ENCODE assay signal across 9 mouse cellular contexts in the genomic region with DNA sequence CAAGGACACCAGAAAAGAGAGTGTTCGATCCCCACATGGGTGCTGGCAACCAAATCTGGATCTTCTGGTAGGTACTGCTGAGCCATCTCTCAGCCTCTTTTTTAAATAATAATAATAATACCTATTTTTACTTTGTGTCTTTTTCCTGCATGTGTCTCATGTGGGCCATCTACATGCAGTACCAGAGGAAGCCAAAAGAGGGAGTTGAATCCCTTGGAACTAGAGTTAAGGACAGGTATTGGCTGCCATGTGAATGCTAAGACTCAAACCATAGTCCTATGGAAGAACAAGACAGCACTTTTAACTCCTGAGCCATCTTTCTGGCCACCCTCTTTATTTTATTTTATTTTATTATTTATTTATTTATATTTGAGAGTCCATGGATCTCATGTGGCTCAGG. TPM values are rescaled to one million over a fixed set of nuclear protein-coding genes. Genes with fewer than 3 reads are reported as not detected.
A peak's percentile ranks its signal among the peaks of the same experiment; 100 is the strongest.
DNase-seq lines count a peak whose midpoint lies in the region; ATAC-seq and TF ChIP-seq lines count a peak whose summit lies in the region.
"Had no signal": no experiment of that assay in that cellular context is flagged by ENCODE, and none has a peak within 500 bp of the region (broad histone marks: within the 10 kb centered on the region; RNA-seq: fewer than 3 reads in every experiment).

No protein-coding gene starts in this region.

- no peak for ATAC-seq in forebrain, postnatal 0 days
- ATAC-seq in forebrain, embryonic 15.5 days (replicated peaks): no peak
- no peak for ATAC-seq in midbrain, embryonic 11.5 days (ENCODE audit: low FRiP score)
- no peak for ATAC-seq in midbrain, embryonic 16.5 days

- 0 out of 2 replicates have a peak, but pooled peaks cover 5% of the 10 kb centered on the region for H3K4me1 ChIP-seq in forebrain, postnatal 0 days (ENCODE audit: insufficient read depth)
- peaks cover 32% of the 10 kb centered on the region for H3K4me1 ChIP-seq in forebrain, embryonic 15.5 days
- H3K4me1 ChIP-seq in midbrain, embryonic 11.5 days (ENCODE audit: control insufficient read depth, insufficient read depth, low read length): peaks cover 4% of the 10 kb centered on the region
- H3K4me1 ChIP-seq in midbrain, embryonic 16.5 days (ENCODE audit: control insufficient read depth, insufficient read depth, low read length): peaks cover 24% of the 10 kb centered on the region

- no peak overlapping the region for H3K4me3 ChIP-seq in forebrain, postnatal 0 days (ENCODE audit: low read depth, low read length)
- H3K4me3 ChIP-seq in forebrain, embryonic 15.5 days: no peak overlapping the region
- no peak overlapping the region for H3K4me3 ChIP-seq in midbrain, embryonic 11.5 days (ENCODE audit: low read depth, low read length)
- no peak overlapping the region for H3K4me3 ChIP-seq in midbrain, embryonic 16.5 days (ENCODE audit: low read depth, low read length)

- no peaks in the 10 kb centered on the region for H3K27me3 ChIP-seq in forebrain, postnatal 0 days (ENCODE audit: insufficient read depth, low read length)
- H3K27me3 ChIP-seq in forebrain, embryonic 15.5 days: no peaks in the 10 kb centered on the region
- H3K27me3 ChIP-seq in midbrain, embryonic 11.5 days (ENCODE audit: control insufficient read depth, insufficient read depth, low read length): no peaks in the 10 kb centered on the region
- no peaks in the 10 kb centered on the region for H3K27me3 ChIP-seq in midbrain, embryonic 16.5 days (ENCODE audit: control insufficient read depth, insufficient read depth, low read depth, low read length)
- H3K27me3 ChIP-seq in splenic B cell, adult 2 months (ENCODE audit: control insufficient read depth, insufficient read depth, low read length, poor library complexity, severe bottlenecking): no peaks in the 10 kb centered on the region

- peaks cover 25% of the 10 kb centered on the region for H3K36me3 ChIP-seq in forebrain, postnatal 0 days (ENCODE audit: insufficient read depth)
- H3K36me3 ChIP-seq in forebrain, embryonic 15.5 days: peaks cover 25% of the 10 kb centered on the region
- H3K36me3 ChIP-seq in midbrain, embryonic 11.5 days (ENCODE audit: control insufficient read depth, insufficient read depth, low read length): peaks cover 12% of the 10 kb centered on the region
- H3K36me3 ChIP-seq in midbrain, embryonic 16.5 days (ENCODE audit: control insufficient read depth, insufficient read depth, low read length): peaks cover 15% of the 10 kb centered on the region
- peaks cover 4% of the 10 kb centered on the region; the same call in 1 of the 2 replicates for H3K36me3 ChIP-seq in splenic B cell, adult 2 months (ENCODE audit: control insufficient read depth, insufficient read depth, low read length, poor library complexity, severe bottlenecking)

- TF ChIP-seq CTCF in forebrain, postnatal 0 days (IDR thresholded peaks at IDR 0.05; ENCODE audit: low read depth): peak; percentile 36

- H3K9ac ChIP-seq in forebrain, postnatal 0 days: no peak overlapping the region
- H3K9ac ChIP-seq in forebrain, embryonic 15.5 days (replicated peaks): no peak overlapping the region
- H3K9ac ChIP-seq in midbrain, embryonic 11.5 days (ENCODE audit: low read length): no peak overlapping the region
- H3K9ac ChIP-seq in midbrain, embryonic 16.5 days (ENCODE audit: low read depth, low read length): no peak overlapping the region

- H3K9me3 ChIP-seq in forebrain, postnatal 0 days (ENCODE audit: low read length): no peaks in the 10 kb centered on the region
- no peaks in the 10 kb centered on the region for H3K9me3 ChIP-seq in forebrain, embryonic 15.5 days
- no peaks in the 10 kb centered on the region for H3K9me3 ChIP-seq in midbrain, embryonic 11.5 days (ENCODE audit: control insufficient read depth, low read length)
- no peaks in the 10 kb centered on the region for H3K9me3 ChIP-seq in midbrain, embryonic 16.5 days (replicated peaks; ENCODE audit: control insufficient read depth, low read length, poor library complexity, severe bottlenecking)

- H3K4me2 ChIP-seq in forebrain, postnatal 0 days (ENCODE audit: low read depth): no peak overlapping the region
- H3K4me2 ChIP-seq in forebrain, embryonic 15.5 days (replicated peaks): no peak overlapping the region
- H3K4me2 ChIP-seq in midbrain, embryonic 11.5 days: no peak overlapping the region
- no peak overlapping the region for H3K4me2 ChIP-seq in midbrain, embryonic 16.5 days (ENCODE audit: low read length)

- no peak for DNase-seq in forebrain, postnatal 0 days
- DNase-seq in midbrain, embryonic 11.5 days (ENCODE audit: low spot score, missing footprints): peak; percentile 85
- peak; percentile 56 for DNase-seq in c-Kit-positive CD71-negative TER-119-negative erythroid progenitor cells, embryonic 14.5 days (ENCODE audit: low read depth)
- peak; percentile 70 for DNase-seq in splenic B cell, adult 2 months (ENCODE audit: low read depth, low spot score)
- no peak for DNase-seq in ovary, postnatal 10 days (ENCODE audit: low spot score)
- DNase-seq in right cerebral cortex, adult 2 months (ENCODE audit: low spot score in 2 of 2): no peak

- 100% methylated on average over 1 of the region's 1 CpGs for WGBS in forebrain, postnatal 0 days
- WGBS in forebrain, embryonic 15.5 days: 100% methylated on average over 1 of the region's 1 CpGs
- WGBS in midbrain, embryonic 11.5 days: 95% methylated on average over 1 of the region's 1 CpGs
- WGBS in midbrain, embryonic 16.5 days: 98% methylated on average over 1 of the region's 1 CpGs

- no peak overlapping the region for H3K27ac ChIP-seq in forebrain, postnatal 0 days (ENCODE audit: low read depth, low read length)
- H3K27ac ChIP-seq in forebrain, embryonic 15.5 days (replicated peaks): no peak overlapping the region
- no peak overlapping the region for H3K27ac ChIP-seq in midbrain, embryonic 11.5 days (ENCODE audit: low read depth, low read length)
- no peak overlapping the region for H3K27ac ChIP-seq in midbrain, embryonic 16.5 days (ENCODE audit: low read length)

RNA-seq across cellular contexts. Expression of a gene that starts 3.3 kb away (rescaled TPM):
- 61.0 and 86.9 TPM in 2 replicates for total RNA-seq in forebrain, postnatal 0 days (2014; rRNA removed)
- polyA plus RNA-seq in forebrain, postnatal 0 days (2015; fragmentation: Nextera tagmentation; extraction: Ambion mirVana): 56.3 and 74.9 TPM in 2 replicates
- 88.5 and 91.7 TPM in 2 replicates for polyA plus RNA-seq in forebrain, embryonic 15.5 days (2015; fragmentation: Nextera tagmentation; extraction: Ambion mirVana)
- polyA plus RNA-seq in midbrain, embryonic 11.5 days (2014; fragmentation: Nextera tagmentation; extraction: Ambion mirVana): 179 and 207 TPM in 2 replicates
- polyA plus RNA-seq in midbrain, embryonic 16.5 days (2015; fragmentation: Nextera tagmentation; extraction: Ambion mirVana): 111 and 120 TPM in 2 replicates

RNA-seq across cellular contexts. Expression of a gene that starts 16.9 kb away (rescaled TPM):
- total RNA-seq in forebrain, postnatal 0 days (2014; rRNA removed): 57.8 and 75.9 TPM in 2 replicates
- 25.7 and 32.5 TPM in 2 replicates for polyA plus RNA-seq in forebrain, postnatal 0 days (2015; fragmentation: Nextera tagmentation; extraction: Ambion mirVana)
- 42.8 and 45.5 TPM in 2 replicates for polyA plus RNA-seq in forebrain, embryonic 15.5 days (2015; fragmentation: Nextera tagmentation; extraction: Ambion mirVana)
- 46.2 and 53.9 TPM in 2 replicates for polyA plus RNA-seq in midbrain, embryonic 11.5 days (2014; fragmentation: Nextera tagmentation; extraction: Ambion mirVana)
- 57.5 and 58.9 TPM in 2 replicates for polyA plus RNA-seq in midbrain, embryonic 16.5 days (2015; fragmentation: Nextera tagmentation; extraction: Ambion mirVana)

RNA-seq across cellular contexts. Expression of a gene that starts 59.4 kb away (rescaled TPM):
- total RNA-seq in forebrain, postnatal 0 days (2014; rRNA removed): not detected in 2 replicates
- not detected in 2 replicates for polyA plus RNA-seq in forebrain, postnatal 0 days (2015; fragmentation: Nextera tagmentation; extraction: Ambion mirVana)
- polyA plus RNA-seq in forebrain, embryonic 15.5 days (2015; fragmentation: Nextera tagmentation; extraction: Ambion mirVana): not detected in 2 replicates
- polyA plus RNA-seq in midbrain, embryonic 11.5 days (2014; fragmentation: Nextera tagmentation; extraction: Ambion mirVana): not detected in 2 replicates
- polyA plus RNA-seq in midbrain, embryonic 16.5 days (2015; fragmentation: Nextera tagmentation; extraction: Ambion mirVana): not detected in 2 replicates
- polyA plus RNA-seq: large intestine, adult 2 months had no signal

Comparison
In these comparisons a context has a peak if more than half of its experiments do, and no peak if none do; other contexts are left out.
1. DNase-seq: peak in midbrain, embryonic 11.5 days (single experiment), c-Kit-positive CD71-negative TER-119-negative erythroid progenitor cells, embryonic 14.5 days (single experiment) and splenic B cell, adult 2 months (single experiment); none in forebrain, postnatal 0 days (single experiment), ovary, postnatal 10 days (single experiment) and right cerebral cortex, adult 2 months (0 of 2).